Mouse (Mus musculus) hindbrain, embryonic 16.5 days (tissue): ENCODE results near the gene Oxct1. TPM values are rescaled to one million over a fixed set of nuclear protein-coding genes. Genes with fewer than 3 reads are reported as not detected.

Experiments used
- polyA plus RNA-seq: library from polyadenylated mRNA; unstranded; fragments of >200 nt; fragmentation: Nextera tagmentation; extraction: Ambion mirVana; gene quantifications from 2 replicates; pipeline ENCODE4 v1.2.1, GENCODE M21; 2015

The Oxct1 gene
- polyA plus RNA-seq, 1 experiment from 2014 or later, result 495 TPM

Other genes with a start within 250 kb of the Oxct1 start
- 9.1 and 10.0 TPM in 2 replicates for gene Fbxo4, start 46.8 kb upstream of the Oxct1 start, polyA plus RNA-seq
- 34.4 and 41.6 TPM in 2 replicates for gene AW549877, start 30.6 kb upstream of the Oxct1 start, polyA plus RNA-seq